Mouse (Mus musculus): ENCODE data around the gene Bahcc1. TPM values are rescaled to one million over a fixed set of nuclear protein-coding genes. Genes with fewer than 3 reads are reported as not detected.

Gene Bahcc1
- total RNA-seq, 2 experiments from 2014 or later: 20.6 to 21.3 TPM

- DNase-seq (ENCODE audit: extremely low spot score in 1 of 2, low spot score in 2 of 2): peak in 1 of 2 experiments; percentile 48
- intact Hi-C loops (cut with DNase I): no loop called here
- no peak for TF ChIP-seq CTCF (IDR thresholded peaks at IDR 0.05)
- H3K27ac ChIP-seq: peak overlapping the region; percentile 71
- H3K4me3 ChIP-seq: peak overlapping the region; percentile 33
Measured at GRCm38 (mm10) chr11:120225256-120226195, 7.2 kb upstream of the Bahcc1 start.

- TF ChIP-seq CTCF (IDR thresholded peaks at IDR 0.05): no peak
- Histone ChIP-seq H3K4me3 (no peak overlapping the region), H3K27ac (no peak overlapping the region; the same call in 1 of the 2 replicates)
- DNase-seq (ENCODE audit: extremely low spot score in 1 of 2, low spot score in 2 of 2): no peak
- intact Hi-C loops (cut with DNase I): no loop called here
Measured at GRCm38 (mm10) chr11:120226421-120227280, 6.1 kb upstream of the Bahcc1 start.

DNA sequence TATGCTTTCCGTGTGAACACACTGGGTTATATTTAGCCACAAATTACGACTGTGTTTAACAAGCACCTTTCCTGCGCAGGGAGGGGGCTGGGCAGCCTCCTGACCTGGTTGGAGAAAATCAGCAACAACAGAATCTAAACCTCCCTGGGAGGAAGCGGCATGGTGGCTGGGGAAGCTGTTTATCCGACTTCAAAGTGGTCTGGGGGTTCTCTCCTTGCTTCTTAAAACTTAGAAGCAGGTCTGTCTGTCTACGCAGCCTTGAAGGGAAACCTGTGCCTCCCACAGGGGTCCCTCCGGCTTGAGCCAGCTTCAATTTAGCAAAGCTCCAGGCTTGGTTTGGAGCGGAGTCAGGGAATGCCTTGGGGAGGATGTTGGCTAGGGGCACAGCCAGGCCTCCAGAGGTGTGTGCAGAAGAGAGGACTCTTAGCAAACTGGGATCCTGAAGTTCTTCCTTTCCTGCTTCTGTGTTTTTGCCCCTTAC, 5.1 kb upstream of the Bahcc1 start:
- DNase-seq (ENCODE audit: extremely low spot score in 1 of 2, low spot score in 2 of 2): no peak
- no peak for TF ChIP-seq CTCF (IDR thresholded peaks at IDR 0.05)
- peak overlapping the region; percentile 57; the same call in 1 of the 2 replicates for H3K27ac ChIP-seq
- H3K4me3 ChIP-seq: no peak overlapping the region
- intact Hi-C loops (cut with DNase I): no loop called here

DNA sequence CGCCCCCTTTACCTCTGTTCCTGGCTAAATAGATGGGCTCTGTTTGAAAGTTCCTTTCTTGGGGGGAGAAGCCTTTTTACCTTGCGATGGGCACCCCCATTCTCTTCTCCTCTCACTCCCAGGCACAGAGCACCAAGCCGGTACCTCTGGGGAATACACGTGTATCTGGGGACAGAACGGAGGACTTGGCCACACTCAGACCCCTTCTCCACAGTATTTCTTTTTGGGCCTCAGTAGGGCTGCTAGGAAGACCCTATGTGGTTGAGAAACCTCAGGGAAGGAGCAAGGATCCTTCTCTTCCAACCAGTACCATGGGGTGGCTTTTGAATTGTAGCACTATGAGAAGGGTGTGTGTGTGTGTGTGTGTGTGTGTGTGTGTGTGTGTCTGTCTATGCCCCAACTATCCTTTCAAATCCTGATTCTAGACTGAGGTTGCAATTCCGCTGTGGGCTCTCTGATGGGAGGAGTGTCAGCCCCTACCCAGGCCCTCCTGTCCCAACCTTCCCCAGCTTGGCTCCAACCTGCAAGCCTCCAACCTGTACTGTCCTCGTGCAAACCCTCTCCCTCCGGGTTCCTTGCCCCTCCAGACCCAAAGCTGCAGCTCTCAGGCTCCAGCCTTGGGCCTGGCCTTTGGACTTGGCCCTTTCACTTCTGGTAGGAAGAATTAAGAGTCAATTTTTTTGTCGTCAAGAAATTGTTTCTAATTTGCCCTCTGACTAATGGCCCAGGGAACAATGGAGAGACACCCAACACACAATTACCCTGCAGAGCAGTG, 4.4 kb upstream of the Bahcc1 start:
- Histone ChIP-seq H3K4me3 (no peak overlapping the region), H3K27ac (peak overlapping the region; percentile 69)
- intact Hi-C loops (cut with DNase I): no loop called here
- DNase-seq (ENCODE audit: extremely low spot score in 1 of 2, low spot score in 2 of 2): no peak
- TF ChIP-seq CTCF (IDR thresholded peaks at IDR 0.05): no peak

DNA sequence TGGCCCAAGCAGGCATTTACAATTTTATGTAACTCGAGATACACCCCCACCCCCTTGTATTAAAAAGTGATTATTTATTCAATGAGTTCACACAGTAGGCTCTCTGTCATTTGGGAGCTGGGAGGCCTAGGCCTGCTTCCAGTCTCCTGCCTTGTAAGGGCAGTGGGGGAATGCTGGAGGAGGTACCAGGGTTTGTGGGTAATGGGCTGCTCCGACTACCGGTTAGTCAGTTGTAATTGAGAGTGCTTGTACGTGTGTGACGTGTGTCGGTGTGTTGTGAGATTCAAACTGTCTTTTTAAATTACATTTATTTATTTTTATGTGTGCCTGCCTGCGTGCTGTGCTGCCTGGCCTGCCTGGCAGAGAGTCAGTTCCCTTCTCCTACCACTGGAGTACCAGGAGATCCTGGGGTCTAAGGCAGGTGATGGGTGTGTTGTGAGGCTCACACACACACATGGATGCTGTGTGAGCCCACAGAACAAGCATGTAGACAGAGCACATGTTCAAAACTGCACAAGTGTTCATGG, 3.8 kb upstream of the Bahcc1 start:
- H3K27ac ChIP-seq: peak overlapping the region; percentile 98
- peak; percentile 10; the same call in 1 of the 2 replicates for TF ChIP-seq CTCF (IDR thresholded peaks at IDR 0.05)
- H3K4me3 ChIP-seq: peak overlapping the region; percentile 89
- intact Hi-C loops (cut with DNase I): no loop called here
- no peak for DNase-seq (ENCODE audit: extremely low spot score in 1 of 2, low spot score in 2 of 2)

- intact Hi-C loops (cut with DNase I): no loop called here
- peak; percentile 70 to 71 for DNase-seq (ENCODE audit: extremely low spot score in 1 of 2, low spot score in 2 of 2)
Measured at GRCm38 (mm10) chr11:120229861-120230751, 2.6 kb upstream of the Bahcc1 start.

DNA sequence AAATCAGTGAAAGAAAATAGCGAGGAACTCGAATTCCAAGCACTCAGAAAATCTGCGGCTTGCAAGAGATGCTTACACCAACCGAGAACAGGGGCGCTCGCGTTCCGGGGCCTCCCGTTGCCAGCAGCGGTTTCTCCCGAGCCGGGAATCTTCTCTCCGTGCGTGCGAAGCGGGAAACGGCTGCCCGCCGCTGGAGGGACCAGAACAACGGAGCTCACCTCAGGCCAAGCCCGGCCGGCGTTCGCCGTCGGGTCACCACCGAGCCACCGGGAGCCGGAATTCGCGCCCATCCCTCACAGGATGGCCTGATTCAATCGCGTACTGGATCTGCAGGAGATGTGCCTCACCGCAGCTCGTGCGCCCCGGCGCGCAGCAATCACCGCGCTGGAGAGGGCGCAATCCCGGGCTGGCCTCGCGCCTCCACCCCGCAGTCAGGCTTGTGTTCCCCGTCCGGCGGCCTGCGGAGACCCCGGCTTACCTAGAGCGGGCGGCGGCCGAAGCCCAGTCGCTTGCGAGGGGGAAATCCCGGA, 1.8 kb upstream of the Bahcc1 start:
- peak; percentile 45 to 55 for DNase-seq (ENCODE audit: extremely low spot score in 1 of 2, low spot score in 2 of 2)
- TF ChIP-seq CTCF (IDR thresholded peaks at IDR 0.05): no peak
- Histone ChIP-seq H3K27ac (peak overlapping the region; percentile 98), H3K4me3 (peak overlapping the region; percentile 89)
- intact Hi-C loops (cut with DNase I): no loop called here

More at GRCm38 (mm10) chr11:120229861-120230751, 2.6 kb upstream of the Bahcc1 start:
- H3K4me3 ChIP-seq: peak overlapping the region; percentile 89
- TF ChIP-seq CTCF (IDR thresholded peaks at IDR 0.05): no peak
- peak overlapping the region; percentile 98 for H3K27ac ChIP-seq

GRCm38 (mm10) chr11:120231379-120231778, 1.4 kb upstream of the Bahcc1 start:
- intact Hi-C loops (cut with DNase I): no loop called here
- Histone ChIP-seq H3K4me3 (peak overlapping the region; percentile 89), H3K27ac (peak overlapping the region; percentile 98)
- DNase-seq (ENCODE audit: extremely low spot score in 1 of 2, low spot score in 2 of 2): peak; percentile 99 to 100
- TF ChIP-seq CTCF (IDR thresholded peaks at IDR 0.05): no peak

DNA sequence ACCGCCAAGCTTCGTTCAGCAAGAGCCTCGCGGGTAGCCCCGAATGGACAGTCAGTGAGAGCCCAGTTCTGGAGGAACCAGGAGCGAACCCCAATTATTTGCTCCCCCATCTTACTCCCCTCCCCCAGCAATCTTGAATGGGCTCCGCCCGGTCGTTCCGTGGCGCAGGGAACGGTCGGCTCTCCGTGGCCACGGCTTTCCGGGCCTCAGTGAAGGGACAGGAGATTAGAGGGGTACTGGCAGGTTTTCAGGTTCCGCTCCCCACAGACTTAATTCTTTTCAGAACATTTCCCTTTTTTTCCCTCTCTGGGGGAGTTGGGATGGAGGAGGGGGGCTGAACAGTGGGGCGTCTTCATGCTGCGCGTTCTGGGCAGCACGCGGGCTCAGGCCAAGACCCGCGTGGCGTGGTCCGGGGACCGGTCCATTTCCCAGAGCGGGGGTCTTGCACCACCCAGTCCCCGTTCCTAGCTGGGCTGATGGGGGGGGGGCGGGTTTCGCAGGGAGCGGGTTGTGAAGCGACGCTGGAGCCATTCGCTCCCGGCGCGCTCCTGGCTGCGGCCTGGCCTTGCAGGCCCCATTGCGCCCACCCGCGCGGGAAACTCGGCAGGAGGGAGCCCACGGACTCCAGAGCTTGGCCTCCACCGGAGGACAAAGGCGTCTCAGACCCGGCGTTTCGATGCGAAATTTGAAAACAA, 841 bp downstream of the Bahcc1 start:
- DNase-seq (ENCODE audit: extremely low spot score in 1 of 2, low spot score in 2 of 2): peak in 1 of 2 experiments; percentile 52
- Histone ChIP-seq H3K4me3 (peak overlapping the region; percentile 89), H3K27ac (peak overlapping the region; percentile 95)
- intact Hi-C loops (cut with DNase I): no loop called here
- TF ChIP-seq CTCF (IDR thresholded peaks at IDR 0.05): no peak

Data from left cerebral cortex, adult 2 months (tissue).